19 mouse cellular contexts compared by ENCODE assay signal in the genomic region with DNA sequence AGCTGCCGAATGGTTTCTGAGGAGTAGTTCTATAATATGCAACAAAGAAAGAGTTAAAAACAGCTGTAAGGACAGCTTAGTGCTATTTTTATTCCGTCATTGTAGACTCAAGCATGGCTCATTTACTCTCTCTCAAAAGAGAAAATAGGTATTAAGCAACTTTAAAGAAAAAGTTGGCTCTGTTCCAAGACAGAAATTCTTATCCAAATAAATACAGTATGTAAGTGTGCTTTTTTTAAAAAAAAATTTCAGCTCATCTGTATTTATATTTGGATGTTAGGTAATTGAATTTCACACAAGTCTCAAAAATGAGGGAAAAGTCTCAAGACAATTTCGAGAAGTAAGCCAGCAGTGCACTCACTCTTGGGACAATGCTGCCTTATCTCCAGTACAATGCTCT. TPM values are rescaled to one million over a fixed set of nuclear protein-coding genes. Genes with fewer than 3 reads are reported as not detected.
DNase-seq lines count a peak whose midpoint lies in the region; ATAC-seq lines count a peak whose summit lies in the region.
"Had no signal": no experiment of that assay in that cellular context is flagged by ENCODE, and none has a peak within 500 bp of the region (broad histone marks: within the 10 kb centered on the region; RNA-seq: fewer than 3 reads in every experiment).

No protein-coding gene starts in this region.

- H3K4me1 ChIP-seq in hindbrain, embryonic 13.5 days (replicated peaks) = peaks cover 18% of the 10 kb centered on the region
- H3K4me1 ChIP-seq in hindbrain, embryonic 12.5 days = peaks cover 16% of the 10 kb centered on the region
- H3K4me1 ChIP-seq in neural tube, embryonic 13.5 days (replicated peaks) = peaks cover 17% of the 10 kb centered on the region
- no peaks in the 10 kb centered on the region; the same call in 1 of the 2 replicates for H3K4me1 ChIP-seq in stomach, embryonic 16.5 days (ENCODE audit: control insufficient read depth, insufficient read depth, low read length)

- 0 out of 2 replicates have a peak overlapping the region, but pooled peaks have one; percentile 8 for H3K4me3 ChIP-seq in hindbrain, embryonic 13.5 days
- no peak overlapping the region for H3K4me3 ChIP-seq in hindbrain, embryonic 12.5 days
- H3K4me3 ChIP-seq in neural tube, embryonic 13.5 days = no peak overlapping the region
- peak overlapping the region; percentile 52 for H3K4me3 ChIP-seq in stomach, embryonic 16.5 days (replicated peaks; ENCODE audit: low read length)
- H3K4me3 ChIP-seq: erythroblast, embryonic 14.5 days had no signal

- no peak for ATAC-seq in hindbrain, embryonic 13.5 days (ENCODE audit: low FRiP score)
- no peak for ATAC-seq in hindbrain, embryonic 12.5 days (ENCODE audit: low FRiP score)
- ATAC-seq in neural tube, embryonic 13.5 days (ENCODE audit: low read depth) = no peak
- ATAC-seq in stomach, embryonic 16.5 days (ENCODE audit: insufficient read depth, low FRiP score) = no peak
- ATAC-seq: inflammation-experienced regulatory T-cells, adult 6 months; liver, postnatal 0 days had no signal

- DNase-seq in embryo, embryonic 10.5 days (ENCODE audit: low spot score) = peak; percentile 3
- DNase-seq in embryo, embryonic 11 days = no peak
- no peak for DNase-seq in neural tube, embryonic 10.5 days (ENCODE audit: extremely low spot score, low spot score)
- DNase-seq in thymus, adult 18-20 months = no peak
- DNase-seq: cerebellum, adult 11 months; cerebellum, postnatal 25 days; heart, postnatal 14 days; layer of hippocampus, postnatal 36 days; left cerebral cortex, postnatal 4 days; liver, postnatal 0 days; retina, postnatal 1 day; thymus, postnatal 4 days had no signal

- H3K36me3 ChIP-seq in hindbrain, embryonic 13.5 days = no peaks in the 10 kb centered on the region
- H3K36me3 ChIP-seq in hindbrain, embryonic 12.5 days = no peaks in the 10 kb centered on the region
- H3K36me3 ChIP-seq in neural tube, embryonic 13.5 days = no peaks in the 10 kb centered on the region
- no peaks in the 10 kb centered on the region for H3K36me3 ChIP-seq in stomach, embryonic 16.5 days (ENCODE audit: control insufficient read depth, insufficient read depth, low read length)
- H3K36me3 ChIP-seq: stomach, embryonic 15.5 days had no signal

- H3K9me3 ChIP-seq in hindbrain, embryonic 13.5 days = no peaks in the 10 kb centered on the region
- H3K9me3 ChIP-seq in hindbrain, embryonic 12.5 days (replicated peaks) = no peaks in the 10 kb centered on the region
- H3K9me3 ChIP-seq in neural tube, embryonic 13.5 days = no peaks in the 10 kb centered on the region
- no peaks in the 10 kb centered on the region for H3K9me3 ChIP-seq in stomach, embryonic 16.5 days (replicated peaks; ENCODE audit: control insufficient read depth, low read length)
- H3K9me3 ChIP-seq: stomach, embryonic 15.5 days had no signal

- peaks cover 62% of the 10 kb centered on the region for H3K27me3 ChIP-seq in hindbrain, embryonic 13.5 days
- H3K27me3 ChIP-seq in hindbrain, embryonic 12.5 days = peaks cover 48% of the 10 kb centered on the region
- peaks cover 62% of the 10 kb centered on the region for H3K27me3 ChIP-seq in neural tube, embryonic 13.5 days
- peaks cover 14% of the 10 kb centered on the region for H3K27me3 ChIP-seq in stomach, embryonic 16.5 days (ENCODE audit: control insufficient read depth, insufficient read depth, low read length)

- no peak overlapping the region for H3K9ac ChIP-seq in hindbrain, embryonic 13.5 days
- H3K9ac ChIP-seq in hindbrain, embryonic 12.5 days = no peak overlapping the region
- H3K9ac ChIP-seq in neural tube, embryonic 13.5 days = no peak overlapping the region
- no peak overlapping the region for H3K9ac ChIP-seq in stomach, embryonic 16.5 days (ENCODE audit: low read length)
- H3K9ac ChIP-seq: liver, postnatal 0 days; stomach, embryonic 15.5 days had no signal

- WGBS in hindbrain, embryonic 13.5 days = 38% methylated on average over 3 of the region's 3 CpGs
- 44% methylated on average over 3 of the region's 3 CpGs for WGBS in hindbrain, embryonic 12.5 days
- WGBS in neural tube, embryonic 13.5 days = 34% methylated on average over 3 of the region's 3 CpGs
- 35% methylated on average over 3 of the region's 3 CpGs for WGBS in stomach, embryonic 16.5 days

- H3K4me2 ChIP-seq in hindbrain, embryonic 13.5 days = no peak overlapping the region
- H3K4me2 ChIP-seq in hindbrain, embryonic 12.5 days (replicated peaks) = no peak overlapping the region
- 0 out of 2 replicates have a peak overlapping the region, but pooled peaks have one; percentile 93 for H3K4me2 ChIP-seq in neural tube, embryonic 13.5 days
- H3K4me2 ChIP-seq in stomach, embryonic 16.5 days (ENCODE audit: low read depth, low read length) = peak overlapping the region; percentile 97; the same call in 1 of the 2 replicates

- no peak overlapping the region for H3K27ac ChIP-seq in hindbrain, embryonic 13.5 days
- H3K27ac ChIP-seq in hindbrain, embryonic 12.5 days = no peak overlapping the region
- no peak overlapping the region for H3K27ac ChIP-seq in neural tube, embryonic 13.5 days (replicated peaks)
- no peak overlapping the region for H3K27ac ChIP-seq in stomach, embryonic 16.5 days (ENCODE audit: low read length)
- H3K27ac ChIP-seq: stomach, embryonic 15.5 days had no signal

RNA-seq across cellular contexts. Expression of a gene that starts 2.4 kb away (rescaled TPM):
- polyA plus RNA-seq in hindbrain, embryonic 13.5 days (2015; fragmentation: Nextera tagmentation; extraction: Ambion mirVana) = 3.9 and 6.4 TPM in 2 replicates
- polyA plus RNA-seq in hindbrain, embryonic 12.5 days (2016; fragmentation: Nextera tagmentation; extraction: Ambion mirVana) = 11.7 and 11.8 TPM in 2 replicates
- 2.3 and 2.4 TPM in 2 replicates for polyA plus RNA-seq in neural tube, embryonic 13.5 days (2015; fragmentation: Nextera tagmentation; extraction: Ambion mirVana)
- polyA plus RNA-seq in stomach, embryonic 16.5 days (2015; fragmentation: Nextera tagmentation; extraction: Ambion mirVana) = 3.6 and 3.9 TPM in 2 replicates
- polyA plus RNA-seq: erythroblast, embryonic 14.5 days; inflammation-experienced regulatory T-cells, adult 6 months; liver, postnatal 0 days had no signal

Comparison
In these comparisons a context has a peak if more than half of its experiments do, and no peak if none do; other contexts are left out.
1. H3K4me3 ChIP-seq: peak in hindbrain, embryonic 13.5 days (single experiment) and stomach, embryonic 16.5 days (single experiment); none in hindbrain, embryonic 12.5 days (single experiment) and neural tube, embryonic 13.5 days (single experiment).
2. H3K4me2 ChIP-seq: peak in neural tube, embryonic 13.5 days (single experiment) and stomach, embryonic 16.5 days (single experiment); none in hindbrain, embryonic 13.5 days (single experiment) and hindbrain, embryonic 12.5 days (single experiment).